Mouse (Mus musculus) frontal cortex, postnatal 14 days (tissue): Measurements from ENCODE around the gene Slc2a2.
A peak's percentile ranks its signal among the peaks of the same experiment; 100 is the strongest.
"Not testable (repeated sequence)": the region's sequence is repeated elsewhere in the genome, so short reads cannot be mapped to it uniquely, and the experiment has no call there.

ENCODE experiments used
- DNase-seq, 2 experiments: peaks; one replicate each; pipeline ENCODE4 v3.0.0; 2022; ENCODE audit warnings: low spot score in 2 of 2

Gene Slc2a2

GRCm38 (mm10) chr3:28726356-28726755, 28.7 kb downstream of the Slc2a2 start:
- no peak for DNase-seq

- no peak for DNase-seq
Measured at GRCm38 (mm10) chr3:28734712-28735111, 37.0 kb downstream of the Slc2a2 start.

- DNase-seq: no peak
Measured at GRCm38 (mm10) chr3:28736981-28737380, 39.3 kb downstream of the Slc2a2 start.

- no peak for DNase-seq
Measured at GRCm38 (mm10) chr3:28740353-28740752, 42.6 kb downstream of the Slc2a2 start.

- DNase-seq: no peak
Measured at GRCm38 (mm10) chr3:28743251-28743650, 45.5 kb downstream of the Slc2a2 start.

- peak; percentile 54 to 68 for DNase-seq
Measured at GRCm38 (mm10) chr3:28745835-28746483, 48.3 kb downstream of the Slc2a2 start.

GRCm38 (mm10) chr3:28748151-28748550, 50.4 kb downstream of the Slc2a2 start:
- DNase-seq: no peak

- no peak for DNase-seq
Measured at GRCm38 (mm10) chr3:28748956-28749355, 51.3 kb downstream of the Slc2a2 start.

- no peak for DNase-seq
Measured at GRCm38 (mm10) chr3:28755477-28755876, 57.8 kb downstream of the Slc2a2 start.

GRCm38 (mm10) chr3:28761225-28761789, 63.6 kb downstream of the Slc2a2 start:
- DNase-seq: no peak

- DNase-seq: no peak
Measured at GRCm38 (mm10) chr3:28766935-28767334, 69.2 kb downstream of the Slc2a2 start.

- DNase-seq: no peak
Measured at GRCm38 (mm10) chr3:28768222-28768621, 70.5 kb downstream of the Slc2a2 start.

- DNase-seq: not testable (repeated sequence)
Measured at GRCm38 (mm10) chr3:28772919-28773318, 75.2 kb downstream of the Slc2a2 start.

GRCm38 (mm10) chr3:28775361-28775760, 77.7 kb downstream of the Slc2a2 start:
- DNase-seq: no peak

- no peak for DNase-seq
Measured at GRCm38 (mm10) chr3:28775958-28776357, 78.3 kb downstream of the Slc2a2 start.

GRCm38 (mm10) chr3:28776491-28776890, 78.8 kb downstream of the Slc2a2 start:
- no peak for DNase-seq

GRCm38 (mm10) chr3:28780511-28780910, 82.8 kb downstream of the Slc2a2 start:
- DNase-seq: no peak
